Mouse (Mus musculus): Measurements from ENCODE around the gene Eepd1.

Gene Eepd1

GRCm38 (mm10) chr9:25489221-25489960, 8.0 kb downstream of the Eepd1 start:
- no peak for DNase-seq (ENCODE audit: low read depth)

DNA sequence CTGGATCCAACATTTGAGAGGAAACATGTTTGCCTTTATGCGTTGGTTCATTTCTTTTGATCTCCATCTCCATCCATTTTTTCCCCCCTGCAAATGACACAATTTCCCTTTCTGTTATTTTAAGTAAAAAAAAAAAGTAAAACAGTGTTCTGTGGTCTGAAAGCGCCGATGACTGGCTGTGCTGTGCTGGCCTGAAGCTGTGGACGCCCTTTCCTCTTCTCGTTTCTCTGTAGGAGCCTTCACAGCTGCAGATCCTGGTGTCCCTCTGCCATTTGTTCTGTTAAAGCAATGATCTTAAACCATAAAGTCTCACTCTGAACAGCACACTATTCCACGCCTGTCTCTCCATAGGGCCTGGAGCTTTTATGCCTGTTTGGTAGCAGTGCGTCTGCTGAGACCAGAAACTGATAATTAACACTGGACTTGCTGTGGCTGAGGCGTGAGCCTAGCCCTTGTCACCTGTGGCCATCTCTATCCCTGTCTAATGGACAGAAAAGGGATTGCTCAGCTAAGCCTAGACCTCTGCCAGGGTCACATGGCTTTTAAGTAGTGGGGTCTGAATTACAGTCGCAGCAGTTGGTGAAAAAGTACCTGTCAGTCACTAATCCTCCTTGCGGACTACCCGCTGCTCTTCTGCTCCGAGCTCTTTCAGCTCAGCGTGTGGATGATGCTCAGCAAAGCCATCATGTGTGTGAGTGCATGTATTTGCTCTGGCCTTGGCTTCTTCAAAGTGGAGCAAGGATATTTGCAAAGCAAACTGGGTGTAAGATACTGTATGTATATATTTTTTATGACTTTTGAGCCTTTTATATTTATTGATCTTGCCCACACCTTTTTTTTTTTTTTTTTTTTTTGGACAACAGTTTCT, 9.2 kb downstream of the Eepd1 start:
- no peak for DNase-seq (ENCODE audit: low read depth)

GRCm38 (mm10) chr9:25493918-25494317, 12.6 kb downstream of the Eepd1 start:
- peak; percentile 59 for DNase-seq (ENCODE audit: low read depth)

- no peak for DNase-seq (ENCODE audit: low read depth)
These were observed 14.3 kb downstream of the Eepd1 start for GRCm38 (mm10) chr9:25495601-25496000.

DNA sequence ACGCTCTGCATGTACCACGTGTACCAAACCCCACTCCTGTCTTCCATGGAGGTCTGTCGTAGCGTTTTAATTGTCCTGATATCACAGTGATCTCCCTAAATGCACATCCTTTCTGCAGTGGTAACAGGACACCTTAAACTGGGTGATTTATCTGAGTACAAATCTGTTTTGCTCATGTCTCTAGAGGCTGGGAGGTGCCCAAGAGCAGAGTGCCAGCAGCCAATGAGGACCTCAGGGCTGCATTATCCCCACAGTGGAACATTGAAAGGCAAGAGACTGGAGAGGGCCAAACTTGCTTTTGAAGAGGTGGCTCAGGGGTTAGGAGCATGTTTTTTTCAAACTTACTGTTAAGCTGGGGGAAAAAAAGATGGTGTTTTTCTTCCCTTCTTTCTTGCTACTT, 14.8 kb downstream of the Eepd1 start:
- no peak for DNase-seq (ENCODE audit: low read depth)

- no peak for DNase-seq (ENCODE audit: low read depth)
These were observed 15.4 kb downstream of the Eepd1 start for GRCm38 (mm10) chr9:25496703-25497102.

- DNase-seq (ENCODE audit: low read depth): peak; percentile 37
These were observed 17.4 kb downstream of the Eepd1 start for GRCm38 (mm10) chr9:25498770-25499169.

- no peak for DNase-seq (ENCODE audit: low read depth)
These were observed 18.0 kb downstream of the Eepd1 start for GRCm38 (mm10) chr9:25499306-25499705.

DNA sequence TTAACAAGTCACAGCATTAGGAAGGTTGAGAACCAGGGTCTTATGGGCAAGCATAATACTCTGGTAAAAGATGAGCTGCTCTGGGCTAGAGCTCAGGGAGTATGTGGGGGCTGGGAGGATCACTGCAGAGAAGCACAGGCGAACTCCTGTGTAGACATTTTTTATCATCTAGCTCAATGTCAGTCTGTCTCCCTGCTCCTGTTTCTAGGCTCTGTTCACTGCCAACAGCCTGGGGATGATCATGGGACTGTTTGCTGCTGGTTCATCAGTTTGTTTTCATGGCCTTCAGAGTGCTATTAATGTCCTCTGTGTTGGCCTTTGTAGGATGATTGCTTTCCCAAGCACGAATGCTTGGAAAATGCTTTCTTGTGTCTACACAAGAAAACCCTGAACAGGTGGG, 18.7 kb downstream of the Eepd1 start:
- DNase-seq (ENCODE audit: low read depth): no peak

GRCm38 (mm10) chr9:25508825-25509224, 27.5 kb downstream of the Eepd1 start:
- DNase-seq (ENCODE audit: low read depth): no peak

- DNase-seq (ENCODE audit: low read depth): peak; percentile 33
These were observed 29.2 kb downstream of the Eepd1 start for GRCm38 (mm10) chr9:25510572-25510971.

DNA sequence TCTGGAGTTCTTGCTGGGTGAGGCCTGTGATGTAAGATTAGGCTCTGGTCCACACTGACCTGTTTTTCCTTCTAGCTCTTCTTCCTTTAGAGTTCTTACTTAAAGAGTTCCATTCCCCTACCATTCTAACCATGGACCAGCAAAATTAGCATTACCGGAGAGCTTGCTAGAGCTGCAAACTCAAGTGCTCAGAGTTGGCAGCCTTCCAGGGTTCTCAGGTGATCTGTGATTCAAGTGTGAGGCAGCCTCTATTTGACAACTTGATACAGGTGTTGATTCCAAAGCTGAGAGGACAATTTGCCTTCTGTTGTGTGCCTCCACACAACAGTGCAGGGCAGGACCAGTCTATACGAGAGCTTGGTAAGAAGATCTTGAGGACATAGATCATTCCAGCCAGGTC, 31.7 kb downstream of the Eepd1 start:
- peak; percentile 3 for DNase-seq (ENCODE audit: low read depth)

DNA sequence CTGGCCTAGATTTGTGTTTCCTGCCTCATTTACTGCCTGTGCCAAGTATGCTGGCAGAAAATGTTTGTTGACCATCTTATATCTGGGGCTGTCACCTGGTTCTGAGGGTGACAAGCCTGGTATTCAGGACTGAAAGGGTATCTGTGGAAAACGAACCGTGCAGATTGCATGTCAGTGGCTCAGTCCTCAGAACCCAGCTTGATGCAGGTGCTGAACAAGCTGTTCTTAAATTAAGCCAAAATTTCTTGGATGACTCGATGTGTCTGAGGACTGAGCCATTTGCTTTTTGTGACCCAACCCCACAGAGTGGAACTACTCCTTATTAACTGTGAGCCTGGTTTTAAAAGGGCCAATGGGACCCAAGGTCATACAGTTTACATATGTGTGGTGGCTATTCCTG, 32.2 kb downstream of the Eepd1 start:
- DNase-seq (ENCODE audit: low read depth): no peak

DNA sequence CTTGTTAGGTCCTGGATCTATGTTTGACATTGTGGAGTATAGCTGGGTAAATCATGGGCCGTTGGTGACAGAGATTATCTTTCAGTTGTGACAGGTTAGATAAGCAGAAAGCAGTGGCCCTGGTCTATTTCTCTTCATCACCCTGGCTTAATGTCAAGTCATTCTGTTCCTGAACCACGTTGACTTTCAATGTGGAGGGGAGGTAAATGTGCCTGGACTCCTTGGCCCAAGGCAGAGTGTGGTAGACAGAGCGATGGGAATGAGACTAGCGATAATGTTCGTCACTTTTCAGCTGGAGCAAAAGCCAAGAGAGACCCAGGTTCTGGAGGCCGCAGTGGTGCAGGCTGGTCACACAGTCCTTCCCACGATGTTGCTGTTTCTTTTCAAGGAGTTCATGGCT, 35.3 kb downstream of the Eepd1 start:
- no peak for DNase-seq (ENCODE audit: low read depth)

GRCm38 (mm10) chr9:25517982-25518381, 36.6 kb downstream of the Eepd1 start:
- DNase-seq (ENCODE audit: low read depth): peak; percentile 3

DNA sequence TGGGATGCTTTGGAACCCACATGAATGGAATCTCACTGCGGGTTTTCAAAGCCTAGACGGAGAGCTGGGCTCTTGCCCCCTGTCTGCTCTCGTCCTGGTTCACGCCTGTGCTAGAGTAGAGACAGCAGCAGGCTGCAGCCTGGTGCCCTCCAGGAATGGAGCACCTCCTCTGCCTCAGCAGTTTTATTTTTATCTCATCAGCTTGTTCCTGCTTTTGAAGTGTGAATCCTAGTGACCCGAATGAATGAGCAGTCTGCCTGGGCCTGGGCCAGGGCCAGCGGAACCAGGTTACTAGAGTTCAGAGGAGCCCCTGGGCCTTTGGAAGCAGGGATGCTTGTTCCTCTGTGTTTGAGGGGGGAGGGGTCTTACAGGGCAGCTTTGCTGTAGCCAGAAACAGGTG, 37.8 kb downstream of the Eepd1 start:
- no peak for DNase-seq (ENCODE audit: low read depth)

DNA sequence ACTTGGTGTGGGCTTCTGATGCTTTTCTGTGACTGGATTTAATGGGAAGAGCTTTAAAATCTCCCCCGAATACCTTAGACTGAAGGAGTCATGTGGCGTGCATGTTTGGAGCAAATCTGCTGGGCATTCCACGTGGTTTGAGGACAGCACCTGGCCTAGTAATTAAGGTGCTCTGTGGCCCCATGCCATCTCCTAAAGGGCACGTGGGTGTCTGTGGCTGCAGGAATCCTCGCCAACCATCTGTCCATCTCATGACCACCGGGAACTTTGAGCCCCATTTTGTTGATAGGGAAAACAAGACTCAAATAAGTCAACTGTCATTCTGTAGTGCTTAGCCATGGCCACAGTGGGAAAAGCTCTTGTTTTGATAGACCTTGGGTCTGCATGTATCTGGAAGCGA, 39.5 kb downstream of the Eepd1 start:
- no peak for DNase-seq (ENCODE audit: low read depth)

DNA sequence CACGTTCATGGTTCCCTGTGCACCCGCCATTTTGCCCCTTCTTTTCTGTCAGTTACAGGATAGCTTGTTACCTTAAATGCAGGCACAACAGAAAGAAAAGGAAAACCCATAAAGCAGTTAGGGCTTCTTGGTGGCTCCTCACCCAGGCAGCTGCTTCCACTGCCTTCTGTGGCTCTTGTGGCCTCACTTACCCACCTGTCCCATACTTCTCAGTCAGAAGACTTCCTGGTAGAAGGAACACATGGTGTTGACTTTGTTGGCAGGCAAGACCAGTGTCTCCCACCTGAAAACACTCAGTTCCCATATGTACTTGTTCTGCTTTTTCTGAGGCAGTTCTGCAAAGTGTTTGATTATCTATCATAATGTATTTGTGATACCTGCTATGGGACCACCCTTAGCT, 40.5 kb downstream of the Eepd1 start:
- DNase-seq (ENCODE audit: low read depth): no peak

DNA sequence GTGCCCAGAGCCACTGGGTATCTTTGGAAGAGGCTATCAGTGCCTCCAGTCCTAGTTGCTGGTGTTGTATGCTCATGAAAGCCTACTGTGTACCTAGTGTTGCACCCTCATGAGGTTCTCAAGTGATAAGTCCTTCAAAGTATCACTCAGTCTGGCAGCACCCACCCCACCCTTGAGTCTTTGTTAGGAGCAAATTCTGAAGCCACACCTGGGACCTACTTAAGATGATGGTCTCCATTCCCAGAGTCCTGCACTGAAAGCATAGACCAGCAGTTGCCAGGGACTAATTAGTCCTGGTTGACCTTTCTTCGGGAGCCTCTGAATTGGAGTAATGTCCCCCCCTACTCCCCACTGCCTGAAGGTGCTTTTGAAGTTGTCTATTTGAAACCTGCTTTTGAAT, 45.2 kb downstream of the Eepd1 start:
- DNase-seq (ENCODE audit: low read depth): no peak

DNA sequence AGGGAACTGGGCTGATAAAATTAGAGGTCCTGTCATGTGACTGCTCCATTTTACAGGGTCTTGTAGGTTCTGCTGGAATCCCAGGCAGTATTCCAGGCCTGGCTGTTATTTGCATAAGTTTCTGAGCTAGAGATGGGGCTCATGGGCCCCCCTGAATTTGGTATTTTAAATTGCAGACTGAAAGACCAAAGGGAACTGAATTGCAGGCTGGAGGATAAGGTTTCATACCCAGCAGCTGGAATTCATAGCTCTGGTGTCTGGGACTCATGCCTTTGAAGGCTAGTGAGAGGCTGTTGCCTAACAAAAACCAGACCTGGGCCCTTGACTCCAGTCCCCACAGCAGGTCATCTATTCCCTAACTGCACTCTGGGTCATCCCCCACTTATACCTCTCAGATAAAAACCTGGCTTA, 45.6 kb downstream of the Eepd1 start:
- DNase-seq (ENCODE audit: low read depth): no peak

DNA sequence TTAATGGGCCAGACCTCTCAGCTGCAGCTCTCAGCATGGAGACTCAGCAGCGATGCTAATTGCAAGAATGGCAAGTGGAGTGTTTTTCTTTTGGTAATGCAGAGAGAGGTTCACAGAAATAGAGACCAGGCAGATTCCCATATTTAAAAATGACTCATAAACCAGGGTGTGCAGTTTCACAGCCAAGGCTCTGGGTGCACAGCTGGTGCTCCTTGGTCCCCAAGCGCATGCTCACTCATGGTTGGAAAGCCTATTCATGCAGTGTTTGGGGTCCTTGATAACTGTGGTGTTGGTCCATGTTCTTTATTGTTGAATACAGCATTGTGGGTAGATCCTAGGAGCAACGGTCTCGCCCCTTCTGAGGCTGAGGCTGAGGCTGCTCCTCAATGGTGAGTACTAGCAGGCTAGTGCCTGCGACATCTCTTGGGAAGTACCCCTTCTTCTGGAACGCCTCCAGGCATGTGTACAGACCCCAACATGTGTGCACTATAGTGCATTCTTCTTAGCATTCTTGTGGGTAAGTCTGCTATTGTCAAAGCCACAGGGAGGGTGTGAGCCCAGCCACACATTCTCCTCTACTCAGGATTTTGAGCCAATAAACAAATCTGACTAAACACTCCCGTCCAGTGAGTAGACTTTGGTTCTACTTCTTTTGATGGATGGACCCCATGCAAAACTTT, 46.2 kb downstream of the Eepd1 start:
- no peak for DNase-seq (ENCODE audit: low read depth)

DNA sequence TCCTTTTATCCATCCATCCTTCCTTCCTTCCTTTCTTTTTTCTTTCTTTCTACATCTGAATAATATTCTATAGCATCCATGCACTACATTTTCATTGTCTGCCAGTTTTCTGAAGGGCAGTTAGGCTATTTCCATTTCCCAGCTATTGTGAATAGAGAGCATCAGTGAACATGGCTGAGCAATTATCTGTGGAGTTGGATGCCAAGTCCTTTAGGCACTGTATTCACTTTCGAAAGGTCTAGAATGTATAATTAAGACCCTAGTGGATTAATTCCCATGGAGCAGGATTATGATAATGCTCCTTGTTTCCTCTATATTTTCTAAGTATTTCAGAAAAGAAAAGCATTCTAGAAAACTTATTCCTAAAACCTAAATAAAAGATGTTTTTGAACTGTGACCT, 50.3 kb downstream of the Eepd1 start:
- DNase-seq (ENCODE audit: low read depth): no peak

DNA sequence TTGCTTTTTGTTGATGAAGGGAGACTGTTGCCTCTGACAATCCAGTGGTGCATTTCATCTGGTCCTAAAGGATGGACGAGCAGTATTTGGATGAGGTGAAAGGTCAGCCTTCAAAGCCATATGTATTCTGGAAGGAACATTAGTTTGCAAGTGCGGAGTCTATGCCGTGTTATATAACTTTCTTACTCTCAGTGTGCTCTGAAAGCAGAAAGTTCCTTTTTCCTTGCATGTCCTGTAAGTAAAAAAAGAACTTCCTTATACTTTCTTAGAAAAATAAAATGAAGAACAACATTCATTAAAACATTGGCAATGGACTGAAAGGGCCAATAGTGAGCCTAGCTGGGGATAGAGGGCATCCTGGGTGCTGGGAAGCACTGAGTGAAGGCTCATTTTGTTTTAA, 50.8 kb downstream of the Eepd1 start:
- no peak for DNase-seq (ENCODE audit: low read depth)

Measured in NIH3T3 (cell line).